Mouse (Mus musculus) c-Kit-negative CD71-positive TER-119-positive erythroid progenitor cells, embryonic 14.5 days (primary cell): ENCODE data around the gene H2-Aa.

Experiments used
- DNase-seq: peaks from one replicate; pipeline ENCODE4 v3.0.0-alpha.2; 2013; ENCODE audit warnings: low read depth, low spot score

H2-Aa gene

DNA sequence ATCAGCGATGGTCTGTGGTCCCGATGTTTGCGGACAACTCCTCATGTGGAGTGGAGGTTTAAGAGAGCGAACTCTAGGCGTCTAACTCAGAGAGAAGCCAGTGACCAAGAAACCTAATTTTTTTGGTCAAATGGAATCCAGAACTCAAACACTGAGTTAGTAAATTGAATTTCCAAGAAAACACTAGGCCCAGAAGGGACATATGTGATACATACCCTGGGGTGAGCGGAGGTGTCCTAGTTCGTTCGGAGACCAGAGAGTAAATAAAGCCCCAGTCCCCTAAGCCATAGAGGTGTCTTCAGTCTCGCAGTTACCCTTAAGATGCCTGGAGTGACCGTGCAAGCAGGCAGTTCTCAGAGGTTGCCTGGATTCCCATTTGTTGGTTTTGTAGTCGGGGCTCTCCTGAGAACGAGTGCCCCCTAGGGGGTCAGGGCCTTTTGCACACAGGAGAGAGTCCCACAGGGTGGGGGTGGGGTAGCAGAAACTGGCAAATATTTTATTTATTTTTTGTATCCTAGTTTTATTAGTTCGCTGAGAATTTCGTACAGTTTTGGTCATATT, 23.7 kb downstream of the H2-Aa start:
- no peak for DNase-seq

GRCm38 (mm10) chr17:34263068-34263467, 24.6 kb downstream of the H2-Aa start:
- no peak for DNase-seq

- DNase-seq: no peak
Observed at GRCm38 (mm10) chr17:34261502-34261901, 26.1 kb downstream of the H2-Aa start.

DNA sequence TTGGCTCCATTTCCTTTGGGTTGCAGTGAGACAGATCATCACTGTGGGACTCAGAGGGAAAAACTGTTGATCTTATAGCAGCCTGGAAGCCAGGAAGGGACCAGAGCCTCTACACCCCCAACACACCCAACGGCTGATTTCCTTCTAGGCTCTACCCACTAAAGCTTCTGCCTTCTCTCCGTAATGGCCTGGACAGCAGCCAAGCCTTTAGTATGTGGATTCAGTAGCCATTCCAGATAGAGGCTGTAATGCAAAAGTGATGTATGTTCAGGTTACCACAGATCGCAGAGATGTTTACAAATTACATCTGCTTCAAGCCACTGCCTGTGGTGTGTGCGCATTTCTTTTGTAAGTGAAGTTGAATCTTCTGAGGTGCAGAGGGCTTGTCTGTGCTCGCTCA, 27.1 kb downstream of the H2-Aa start:
- no peak for DNase-seq

DNA sequence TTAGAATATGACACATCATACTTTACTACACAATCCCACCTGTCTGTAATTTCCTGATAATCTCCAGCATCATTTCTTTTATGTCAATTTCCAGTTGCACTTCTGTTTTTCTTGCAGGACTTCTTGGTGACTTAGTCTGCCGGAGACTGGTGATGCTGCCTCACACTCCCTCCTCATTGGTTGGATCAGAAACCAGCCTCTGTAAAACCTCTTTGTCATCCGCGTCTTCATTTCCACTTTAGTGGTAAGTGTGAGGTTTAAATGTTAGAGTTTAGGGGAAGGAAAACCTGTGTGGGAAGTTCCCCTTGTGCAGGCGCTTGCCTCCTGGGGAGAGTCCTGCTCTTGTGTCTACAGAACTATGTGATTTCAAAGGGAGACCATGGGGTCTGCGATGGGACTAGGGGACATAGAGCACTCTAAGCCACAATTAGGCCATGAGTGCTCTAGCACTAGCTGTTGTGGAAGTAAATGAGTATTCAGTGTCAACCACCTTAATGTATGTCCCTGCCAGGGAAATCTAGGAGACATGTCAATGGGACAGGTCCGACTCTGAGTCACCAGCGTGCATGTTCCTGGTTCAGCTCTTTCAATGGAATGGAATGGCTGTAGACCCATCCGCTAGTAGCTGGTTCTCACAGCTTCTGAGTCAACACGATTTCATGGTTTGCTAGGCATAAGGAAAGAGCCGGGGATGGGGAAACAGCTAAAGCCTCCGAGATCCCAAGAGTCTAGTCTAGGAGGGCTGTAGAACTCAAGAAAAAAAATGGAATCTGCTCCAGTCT, 29.8 kb downstream of the H2-Aa start, which contains the start of gene H2-Ab1:
Gene H2-Ab1, plus strand, starts transcription at position 96 of the 782 bp plus-strand sequence.
- DNase-seq: no peak

GRCm38 (mm10) chr17:34256501-34256900, 31.1 kb downstream of the H2-Aa start:
- DNase-seq: no peak

DNA sequence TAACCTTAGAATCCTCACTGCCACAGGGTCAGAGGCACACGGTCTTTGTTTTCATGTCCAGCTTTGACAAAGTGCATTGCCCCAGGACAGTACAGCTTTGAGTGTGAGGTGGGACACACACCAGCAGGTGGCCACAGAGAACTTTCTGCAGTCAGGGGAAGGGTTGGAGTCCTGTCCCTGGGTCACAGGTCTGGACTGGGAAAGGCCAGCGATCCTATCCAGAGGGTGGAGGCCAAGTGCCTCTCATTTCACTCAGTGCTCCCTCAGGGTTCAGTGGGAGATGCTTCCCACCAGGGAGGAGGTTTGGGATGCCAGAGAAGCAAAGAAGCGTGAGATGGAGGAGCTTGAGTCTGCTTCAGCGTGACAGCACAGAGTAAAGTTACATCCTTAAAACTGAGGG, 36.0 kb downstream of the H2-Aa start:
- no peak for DNase-seq

GRCm38 (mm10) chr17:34249878-34250277, 37.7 kb downstream of the H2-Aa start:
- peak; percentile 4 for DNase-seq

GRCm38 (mm10) chr17:34249361-34249760, 38.3 kb downstream of the H2-Aa start:
- DNase-seq: no peak

GRCm38 (mm10) chr17:34248764-34249163, 38.9 kb downstream of the H2-Aa start:
- DNase-seq: no peak

DNA sequence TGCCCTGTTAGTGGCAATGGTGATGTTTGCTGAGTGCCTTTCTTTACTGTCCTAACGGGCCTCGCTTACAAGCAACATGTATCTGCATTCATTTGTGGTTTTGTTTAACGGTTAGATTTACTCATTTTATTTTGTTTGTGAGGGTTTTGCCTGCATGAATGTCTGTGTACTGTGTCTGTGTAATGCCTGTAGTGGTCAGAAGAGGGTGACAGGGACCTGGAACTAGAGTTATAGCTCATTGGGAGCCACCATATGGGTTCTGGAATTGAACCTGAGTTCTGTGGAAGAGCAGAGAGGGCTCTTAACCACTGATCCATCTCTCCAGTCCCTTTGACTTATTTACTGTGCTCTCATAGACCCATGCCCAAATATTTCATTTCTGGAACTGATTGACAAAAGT, 40.6 kb downstream of the H2-Aa start:
- no peak for DNase-seq

- DNase-seq: no peak
Observed at GRCm38 (mm10) chr17:34244656-34245055, 43.0 kb downstream of the H2-Aa start.

DNA sequence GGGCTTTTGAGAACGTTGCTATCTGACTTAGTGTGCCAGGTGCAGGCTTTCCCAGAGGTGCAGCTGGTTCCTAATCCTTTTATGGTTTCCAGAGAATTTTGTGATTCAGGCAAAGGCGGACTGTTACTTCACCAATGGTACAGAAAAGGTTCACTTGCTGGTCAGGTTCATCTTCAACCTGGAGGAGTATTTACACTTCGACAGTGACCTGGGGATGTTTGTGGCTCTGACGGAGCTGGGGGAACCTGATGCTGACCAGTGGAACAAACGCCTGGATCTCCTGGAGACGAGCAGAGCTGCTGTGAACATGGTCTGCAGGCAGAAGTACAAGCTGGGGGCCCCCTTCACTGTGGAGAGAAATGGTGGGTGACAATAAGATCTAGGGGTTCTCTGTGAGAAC, 46.7 kb downstream of the H2-Aa start:
- no peak for DNase-seq

DNA sequence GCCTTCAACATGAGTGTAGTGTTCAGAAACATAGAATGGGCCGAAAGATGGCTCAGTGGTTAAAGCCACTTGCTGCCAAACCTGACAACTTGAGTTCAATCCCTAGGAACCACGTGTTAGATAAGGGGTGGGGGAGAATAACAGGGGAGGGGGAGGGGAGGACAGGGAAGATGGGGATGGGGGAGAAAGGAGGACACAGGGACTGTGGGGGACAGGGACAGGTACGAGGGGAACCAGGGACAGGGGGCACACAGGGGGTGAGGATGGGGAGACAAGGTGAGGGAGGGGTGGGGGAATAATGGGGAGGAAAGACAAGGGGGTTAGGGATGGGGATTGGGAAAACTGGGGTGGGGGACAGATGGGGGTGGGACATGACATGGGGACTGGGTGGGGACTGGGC, 47.3 kb downstream of the H2-Aa start:
- no peak for DNase-seq

GRCm38 (mm10) chr17:34239601-34240041, 48.0 kb downstream of the H2-Aa start:
- no peak for DNase-seq

- DNase-seq: no peak
Observed at GRCm38 (mm10) chr17:34238706-34239105, 48.9 kb downstream of the H2-Aa start, which contains the start of gene H2-Ob. H2-Ob (plus strand) TSS chr17:34238903.

DNA sequence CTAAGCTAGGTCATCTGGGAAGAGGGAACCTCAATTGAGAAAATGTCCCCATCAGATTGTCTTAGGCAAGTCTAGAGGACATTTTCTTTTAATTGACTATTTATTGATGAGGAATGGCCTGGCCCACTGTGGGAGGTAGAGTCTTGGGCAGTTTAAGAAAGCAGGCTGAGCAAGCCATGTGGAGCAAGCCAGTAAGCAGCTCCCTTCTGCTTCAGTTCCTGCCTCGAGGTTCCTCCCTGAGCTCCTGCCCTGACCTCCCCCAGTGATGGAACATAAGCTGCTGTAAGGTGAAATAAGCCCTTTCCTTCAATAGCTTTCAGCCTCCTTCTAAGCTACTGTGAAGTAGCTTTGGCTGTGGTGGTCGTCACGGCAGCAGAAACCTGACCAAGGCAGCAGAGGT, 49.9 kb downstream of the H2-Aa start:
- no peak for DNase-seq

- no peak for DNase-seq
Observed at GRCm38 (mm10) chr17:34236691-34237090, 50.9 kb downstream of the H2-Aa start.

GRCm38 (mm10) chr17:34234926-34235325, 52.7 kb downstream of the H2-Aa start:
- DNase-seq: no peak
